ENCODE assay signal across 29 mouse cellular contexts in the genomic region with DNA sequence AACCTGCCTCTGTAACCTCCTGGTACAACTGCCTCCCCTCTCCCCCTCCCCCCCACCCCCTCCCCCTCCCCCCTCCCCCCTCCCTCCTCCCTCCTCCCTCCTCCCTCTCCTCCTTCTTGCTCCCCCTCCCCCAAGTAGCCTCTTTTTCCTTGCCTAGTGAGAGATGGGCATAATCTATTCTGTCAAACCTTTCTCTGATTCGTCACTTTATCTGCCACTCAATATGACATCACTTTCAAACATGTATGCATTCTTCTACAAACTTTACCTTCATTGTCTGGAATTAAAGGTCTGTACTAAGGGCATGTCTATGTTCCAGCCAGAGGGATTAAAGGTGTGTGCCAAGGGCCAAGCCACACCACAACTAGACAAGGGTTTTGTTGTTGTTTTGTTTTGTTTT. TPM values are rescaled to one million over a fixed set of nuclear protein-coding genes. Genes with fewer than 3 reads are reported as not detected.
DNase-seq lines count a peak whose midpoint lies in the region; ATAC-seq and TF ChIP-seq lines count a peak whose summit lies in the region.
"Had no signal": no experiment of that assay in that cellular context is flagged by ENCODE, and none has a peak within 500 bp of the region (broad histone marks: within the 10 kb centered on the region; RNA-seq: fewer than 3 reads in every experiment).

No protein-coding gene starts in this region.

- no peak overlapping the region for H3K27ac ChIP-seq in MEL (ENCODE audit: control insufficient read depth, low read depth, low read length)
- no peak overlapping the region for H3K27ac ChIP-seq in forebrain, embryonic 12.5 days
- H3K27ac ChIP-seq: hindbrain, embryonic 12.5 days; limb, embryonic 10.5 days had no signal

- WGBS in forebrain, embryonic 12.5 days, result 100% methylated on average over 1 of the region's 1 CpGs

- TF ChIP-seq EP300 in MEL (IDR thresholded peaks at IDR 0.05; ENCODE audit: low read depth in 1 of 2, low read length in 2 of 2), result no peak

- TF ChIP-seq RAD21 in MEL (IDR thresholded peaks at IDR 0.05; ENCODE audit: low read depth, low read length), result no peak

- intact Hi-C loops in left cerebral cortex, postnatal 10 days (cut with DNase I), result no loop called here

- no peak overlapping the region for H3K4me3 ChIP-seq in MEL (ENCODE audit: control insufficient read depth in 1 of 2, insufficient read depth in 1 of 2, low read depth in 2 of 2, low read length in 2 of 2)
- no peak overlapping the region for H3K4me3 ChIP-seq in forebrain, embryonic 12.5 days (replicated peaks)
- H3K4me3 ChIP-seq: heart, embryonic 12.5 days; hindbrain, embryonic 12.5 days; limb, embryonic 10.5 days had no signal

- no peak overlapping the region for H3K9ac ChIP-seq in MEL (ENCODE audit: control insufficient read depth, low read depth, low read length, poor library complexity, severe bottlenecking)
- H3K9ac ChIP-seq in forebrain, embryonic 12.5 days, result no peak overlapping the region
- H3K9ac ChIP-seq: heart, embryonic 12.5 days; hindbrain, embryonic 12.5 days had no signal

- H3K4me2 ChIP-seq in forebrain, embryonic 12.5 days, result no peak overlapping the region
- H3K4me2 ChIP-seq: heart, embryonic 12.5 days; hindbrain, embryonic 12.5 days had no signal

- no peak for TF ChIP-seq CTCF in MEL (IDR thresholded peaks at IDR 0.05 in 2 of 3, conservative IDR thresholded peaks at IDR 0.05 in 1 of 3; ENCODE audit: control insufficient read depth in 1 of 3, insufficient read depth in 1 of 3, low read depth in 2 of 3, low read length in 3 of 3, poor library complexity in 1 of 3, severe bottlenecking in 1 of 3)

- ATAC-seq in CD4-positive, CD25-positive, alpha-beta regulatory T cell, adult 4 months, result no peak
- no peak for ATAC-seq in forebrain, embryonic 12.5 days (ENCODE audit: low FRiP score)
- ATAC-seq: inflammation-experienced regulatory T-cells, adult 6 months had no signal

- peaks cover 11 to 43% of the 10 kb centered on the region in 2 experiments for H3K4me1 ChIP-seq in MEL (ENCODE audit: control insufficient read depth in 1 of 2, insufficient read depth in 2 of 2, low read length in 2 of 2)
- H3K4me1 ChIP-seq in forebrain, embryonic 12.5 days, result peaks cover 15% of the 10 kb centered on the region

- H3K79me2 ChIP-seq in MEL (ENCODE audit: control insufficient read depth, insufficient read depth, low read length, poor library complexity), result no peaks in the 10 kb centered on the region; the same call in 1 of the 2 replicates

- no peaks in the 10 kb centered on the region for H3K27me3 ChIP-seq in MEL (ENCODE audit: control insufficient read depth in 1 of 2, insufficient read depth in 2 of 2, low read length in 2 of 2)
- H3K27me3 ChIP-seq in forebrain, embryonic 12.5 days, result no peaks in the 10 kb centered on the region
- H3K27me3 ChIP-seq: heart, embryonic 12.5 days; hindbrain, embryonic 12.5 days had no signal

- H3K36me3 ChIP-seq in MEL (ENCODE audit: control insufficient read depth in 1 of 2, insufficient read depth in 2 of 2, low read length in 2 of 2), result peaks cover 0 to 31% of the 10 kb centered on the region in 2 experiments; a peak in 2 of 4 replicates
- H3K36me3 ChIP-seq in forebrain, embryonic 12.5 days (replicated peaks), result no peaks in the 10 kb centered on the region
- H3K36me3 ChIP-seq: G1E; heart, embryonic 12.5 days; hindbrain, embryonic 12.5 days; limb, embryonic 10.5 days had no signal

- H3K9me3 ChIP-seq in MEL (replicated peaks; ENCODE audit: insufficient read depth, low read length), result no peaks in the 10 kb centered on the region
- no peaks in the 10 kb centered on the region for H3K9me3 ChIP-seq in forebrain, embryonic 12.5 days
- H3K9me3 ChIP-seq: G1E; heart, embryonic 12.5 days; hindbrain, embryonic 12.5 days; limb, embryonic 10.5 days had no signal

- peak; percentile 51 for DNase-seq in CD4-positive, CD25-positive, alpha-beta regulatory T cell, adult 2 months (ENCODE audit: low read depth, low spot score)
- DNase-seq in 3T3-L1 (ENCODE audit: low read depth, low spot score) (peak; percentile 48), MEL (ENCODE audit: low read depth, low spot score) (peak; percentile 76)
- peak; percentile 52 for DNase-seq in induced T-regulatory cell, adult 2 months (ENCODE audit: low read depth)
- DNase-seq in lung, postnatal 36 days, result no peak
- DNase-seq in left cerebral cortex, postnatal 10 days (ENCODE audit: extremely low spot score in 1 of 2, low spot score in 2 of 2), result no peak
- DNase-seq: adrenal gland, postnatal 10 days; cerebellum, adult 11 months; cerebellum, postnatal 25 days; embryo, embryonic 11 days; gastrocnemius, postnatal 10 days; heart, adult 11 months; heart, postnatal 14 days; kidney, adult 9 months; kidney, postnatal 25 days; lung, adult 18-20 months; lung, postnatal 14 days; right cerebral cortex, adult 18-20 months had no signal

- TF ChIP-seq POLR2A in MEL (IDR thresholded peaks at IDR 0.05; ENCODE audit: control insufficient read depth in 1 of 2, insufficient read depth in 1 of 2, low read depth in 1 of 2, low read length in 2 of 2, poor library complexity in 1 of 2), result no peak

TF ChIP-seq in MEL, 35 proteins besides CTCF, POLR2A, EP300 and RAD21:
- TF ChIP-seq ELF1 (IDR thresholded peaks at IDR 0.05; ENCODE audit: low read depth, low read length), result no peak
- TF ChIP-seq ZC3H11A (IDR thresholded peaks at IDR 0.05; ENCODE audit: low read depth, low read length), result no peak
- TF ChIP-seq MAZ (IDR thresholded peaks at IDR 0.05; ENCODE audit: low read depth, low read length), result no peak
- TF ChIP-seq HCFC1 (IDR thresholded peaks at IDR 0.05; ENCODE audit: low read depth, low read length), result no peak
- no peak for TF ChIP-seq ZMIZ1 (IDR thresholded peaks at IDR 0.05; ENCODE audit: low read depth, low read length)
- TF ChIP-seq MEF2A (IDR thresholded peaks at IDR 0.05; ENCODE audit: extremely low read depth, insufficient replicate concordance, low read depth, low read length, poor library complexity, severe bottlenecking), result no peak
- no peak for TF ChIP-seq GABPA (IDR thresholded peaks at IDR 0.05; ENCODE audit: low read depth, low read length)
- no peak for TF ChIP-seq ZNF384 (IDR thresholded peaks at IDR 0.05; ENCODE audit: low read depth, low read length)
- TF ChIP-seq E2F4 (IDR thresholded peaks at IDR 0.05; ENCODE audit: borderline replicate concordance, low read depth, low read length), result no peak
- TF ChIP-seq NRF1 (IDR thresholded peaks at IDR 0.05; ENCODE audit: insufficient read depth, low read depth, low read length, poor library complexity, severe bottlenecking), result no peak

RNA-seq across cellular contexts. Expression of gene Gm10842, which starts 3.1 kb away (rescaled TPM):
- not detected for polyA plus RNA-seq in CD4-positive, CD25-positive, alpha-beta regulatory T cell, adult 4 months (2017; shearing (Covaris generic))
- not detected in 2 replicates for total RNA-seq in MEL (2012; rRNA removed)
- polyA plus RNA-seq in MEL (2012; ENCODE audit: insufficient read depth in 1 of 2, insufficient read length in 2 of 2, low read depth in 1 of 2, low replicate concordance in 2 of 2, missing spikeins in 1 of 2), result not detected
- polyA plus RNA-seq in forebrain, embryonic 12.5 days (2016; fragmentation: Nextera tagmentation; extraction: Ambion mirVana), result not detected in 2 replicates
- total RNA-seq in left cerebral cortex, postnatal 10 days (2021), result not detected
- total RNA-seq: adrenal gland, postnatal 10 days; G1E; gastrocnemius, postnatal 10 days; heart, postnatal 14 days; layer of hippocampus, adult 8-10 months; megakaryocyte-erythroid progenitor cell, adult 5-6 weeks; midbrain, postnatal 0 days had no signal
- polyA plus RNA-seq: embryonic facial prominence, embryonic 14.5 days; G1E; heart, embryonic 12.5 days; hindbrain, embryonic 12.5 days; inflammation-experienced regulatory T-cells, adult 6 months; limb, embryonic 10.5 days; midbrain, postnatal 0 days had no signal

RNA-seq across cellular contexts. Expression of gene Mettl2, which starts 23.5 kb away (rescaled TPM):
- polyA plus RNA-seq in CD4-positive, CD25-positive, alpha-beta regulatory T cell, adult 4 months (2017; shearing (Covaris generic)), result 10 to 100 TPM; 17.6 to 20.1 TPM
- total RNA-seq in MEL (2012; rRNA removed), result 53.5 and 59.9 TPM in 2 replicates
- 10 to 100 TPM in 1 of 2 experiments, not detected in 1; 61.7 TPM for polyA plus RNA-seq in MEL (2012; ENCODE audit: insufficient read depth in 1 of 2, insufficient read length in 2 of 2, low read depth in 1 of 2, low replicate concordance in 2 of 2, missing spikeins in 1 of 2)
- polyA plus RNA-seq in forebrain, embryonic 12.5 days (2016; fragmentation: Nextera tagmentation; extraction: Ambion mirVana), result 39.8 and 40.3 TPM in 2 replicates
- total RNA-seq in left cerebral cortex, postnatal 10 days (2021), result 10 to 100 TPM; 19.7 to 21.6 TPM

RNA-seq across cellular contexts. Expression of gene Tlk2, which starts 28.8 kb away (rescaled TPM):
- polyA plus RNA-seq in CD4-positive, CD25-positive, alpha-beta regulatory T cell, adult 4 months (2017; shearing (Covaris generic)), result 10 to 100 TPM; 12.6 to 24.4 TPM
- total RNA-seq in MEL (2012; rRNA removed), result 52.7 and 60.9 TPM in 2 replicates
- polyA plus RNA-seq in MEL (2012; ENCODE audit: insufficient read depth in 1 of 2, insufficient read length in 2 of 2, low read depth in 1 of 2, low replicate concordance in 2 of 2, missing spikeins in 1 of 2), result 10 to 100 TPM in 1 of 2 experiments, not detected in 1; 46.5 TPM
- polyA plus RNA-seq in forebrain, embryonic 12.5 days (2016; fragmentation: Nextera tagmentation; extraction: Ambion mirVana), result 26.4 and 26.6 TPM in 2 replicates
- 10 to 100 TPM; 47.5 to 49.6 TPM for total RNA-seq in left cerebral cortex, postnatal 10 days (2021)

Comparison
In these comparisons a context has a peak if more than half of its experiments do, and no peak if none do; other contexts are left out.
1. DNase-seq: peak in CD4-positive, CD25-positive, alpha-beta regulatory T cell, adult 2 months (single experiment), 3T3-L1 (single experiment), MEL (single experiment) and induced T-regulatory cell, adult 2 months (single experiment); none in lung, postnatal 36 days (single experiment) and left cerebral cortex, postnatal 10 days (0 of 2).